Mouse (Mus musculus) regulatory T cell (primary cell): ENCODE data around the gene Ppp1ca.

Experiments used
- in situ Hi-C: fragments of 300-600 bp; cut with MboI, MseI; formaldehyde crosslinking; loops from one replicate; pipeline ENCODE4 v1.15.1; 2025; ENCODE audit warnings: high pct_unique_total_duplicates

The Ppp1ca gene

DNA sequence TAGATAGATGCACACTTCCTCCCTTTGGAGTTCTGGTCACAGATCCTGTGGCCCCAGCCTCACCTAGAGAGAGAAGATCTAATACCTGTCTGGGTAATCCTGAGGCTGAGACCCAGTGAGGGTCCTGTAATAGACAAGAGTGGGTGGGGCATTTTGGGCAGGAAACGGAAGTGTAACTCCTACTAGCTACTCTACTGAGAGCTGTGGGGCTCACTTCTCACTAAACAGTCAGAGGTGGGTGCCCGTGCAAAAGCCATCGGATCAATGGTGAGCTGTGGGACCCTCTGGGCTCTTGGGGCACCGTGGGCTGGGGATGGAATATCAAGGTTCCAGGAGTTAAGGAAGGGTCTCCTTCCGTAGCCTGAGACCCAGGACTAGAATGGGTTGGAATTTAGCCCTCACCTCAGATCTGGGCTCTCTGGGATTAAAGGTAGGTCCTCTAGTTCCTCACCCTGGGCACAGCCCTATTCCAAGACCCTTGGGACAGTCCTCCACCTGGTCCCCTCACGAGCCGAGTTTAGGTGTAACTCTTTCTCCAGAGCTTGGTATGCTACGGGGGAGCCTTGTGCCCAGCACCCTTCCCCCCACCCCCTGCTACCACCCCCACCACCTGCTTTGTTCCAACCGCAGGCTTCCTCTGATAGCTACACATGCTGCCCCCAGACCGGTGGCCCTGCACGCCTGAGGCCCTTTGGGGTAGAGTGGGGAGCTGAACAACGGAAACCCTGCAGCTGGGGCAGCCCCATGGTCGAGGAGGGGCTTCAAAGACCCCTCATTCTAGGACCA, 37.2 kb upstream of the Ppp1ca start:
- in situ Hi-C loops: loop anchor here (5.0 kb wide), 1 partner anchor 48 kb away; the partner anchor contains the start of gene Rad9a

GRCm38 (mm10) chr19:4155223-4156072, 36.4 kb upstream of the Ppp1ca start:
- in situ Hi-C loops: no loop called here

DNA sequence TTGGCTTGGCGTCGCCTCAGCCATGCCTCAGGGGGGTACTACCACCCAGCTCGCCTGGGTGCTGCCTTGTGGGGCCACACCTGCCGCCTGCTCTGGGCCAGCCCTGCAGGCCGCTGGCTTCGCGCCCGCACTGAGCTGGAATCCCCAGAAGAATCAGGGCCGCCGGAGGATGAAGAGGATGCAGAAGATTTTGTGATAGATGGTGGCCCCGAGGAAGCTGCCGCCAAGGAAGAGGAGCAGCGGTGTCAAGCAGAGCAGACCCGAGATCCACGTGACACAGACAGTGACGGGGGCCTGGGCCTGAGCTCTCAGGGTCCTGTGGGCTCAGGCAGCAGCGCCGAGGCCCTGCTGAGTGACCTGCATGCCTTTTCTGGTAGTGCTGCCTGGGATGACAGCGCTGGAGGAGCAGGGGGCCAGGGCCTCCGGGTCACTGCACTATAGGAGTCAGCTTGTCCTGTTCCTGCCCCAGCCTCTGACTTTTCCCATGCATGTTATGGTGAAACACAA, 35.7 kb upstream of the Ppp1ca start:
- in situ Hi-C loops: no loop called here

GRCm38 (mm10) chr19:4156771-4157170, 35.1 kb upstream of the Ppp1ca start:
- in situ Hi-C loops: no loop called here

DNA sequence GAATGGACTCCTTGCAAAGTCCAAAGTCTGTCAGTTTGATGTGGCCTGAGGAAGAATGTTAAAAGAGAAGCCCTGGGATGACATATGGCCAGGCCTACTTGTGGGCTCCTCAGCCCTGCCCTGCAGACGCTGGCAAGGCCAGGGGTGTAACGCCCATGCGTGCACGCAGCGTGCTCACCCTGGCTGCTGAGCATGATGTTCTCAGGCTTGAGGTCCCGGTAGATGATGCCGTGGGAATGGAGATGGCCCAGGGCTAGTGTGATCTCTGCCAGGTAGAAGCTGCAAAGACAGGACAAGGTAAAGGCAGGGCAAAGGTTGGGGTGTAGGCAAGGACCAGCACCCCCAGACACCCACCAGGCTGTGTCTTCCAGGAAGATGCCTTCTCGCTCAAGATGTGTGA, 32.8 kb upstream of the Ppp1ca start:
- in situ Hi-C loops: no loop called here

- in situ Hi-C loops: no loop called here
Observed at GRCm38 (mm10) chr19:4162646-4163542, 29.0 kb upstream of the Ppp1ca start, which contains the start of gene Rps6kb2. Rps6kb2 (minus strand) TSS chr19:4163354.

GRCm38 (mm10) chr19:4163543-4163887, 28.4 kb upstream of the Ppp1ca start:
- in situ Hi-C loops: no loop called here

- in situ Hi-C loops: no loop called here
Observed at GRCm38 (mm10) chr19:4164100-4164499, 27.8 kb upstream of the Ppp1ca start.

- in situ Hi-C loops: no loop called here
Observed at GRCm38 (mm10) chr19:4164721-4165120, 27.1 kb upstream of the Ppp1ca start.

DNA sequence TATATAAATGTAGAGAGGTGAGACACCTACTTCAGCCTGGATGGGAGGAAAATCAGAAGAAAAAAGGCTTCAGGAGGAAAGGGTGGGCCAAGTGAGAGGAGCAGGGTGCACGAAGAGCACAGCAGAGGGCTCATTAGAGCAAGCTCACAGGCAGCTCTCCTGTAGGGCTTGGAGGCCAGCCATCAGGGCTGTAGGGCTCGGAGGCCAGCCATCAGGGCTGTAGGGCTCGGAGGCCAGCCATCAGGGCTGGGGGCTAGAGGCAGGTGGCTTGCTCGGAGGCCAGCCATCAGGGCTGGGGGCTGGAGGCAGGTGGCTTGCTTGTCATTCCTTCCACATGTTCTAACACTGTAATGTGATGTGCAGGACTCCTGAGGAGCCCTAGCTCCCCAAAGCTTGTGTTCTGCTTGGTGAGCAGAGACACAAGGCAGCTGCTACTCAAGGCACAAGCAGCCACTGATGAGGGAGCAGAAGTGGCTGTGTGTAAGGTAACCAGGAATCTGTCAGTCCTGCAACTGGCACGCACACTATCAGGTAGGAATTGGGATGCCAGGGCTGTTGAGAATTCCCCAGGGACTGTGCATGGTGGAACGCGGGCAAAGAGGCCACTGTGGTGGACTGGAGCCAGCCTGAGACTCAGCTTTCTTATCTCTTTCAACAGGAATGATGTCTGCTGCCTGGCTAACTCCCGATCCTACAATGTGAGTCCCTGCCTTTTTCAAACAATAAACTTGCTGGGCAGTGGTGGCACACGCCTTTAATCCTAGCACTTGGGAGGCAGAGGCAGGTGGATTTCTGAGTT, 25.0 kb upstream of the Ppp1ca start:
- in situ Hi-C loops: no loop called here

- in situ Hi-C loops: no loop called here
Observed at GRCm38 (mm10) chr19:4169378-4169784, 22.5 kb upstream of the Ppp1ca start.

GRCm38 (mm10) chr19:4169810-4170209, 22.1 kb upstream of the Ppp1ca start:
- in situ Hi-C loops: loop anchor here (10.0 kb wide), 1 partner anchor 55 kb away; no protein-coding TSS in a partner anchor

DNA sequence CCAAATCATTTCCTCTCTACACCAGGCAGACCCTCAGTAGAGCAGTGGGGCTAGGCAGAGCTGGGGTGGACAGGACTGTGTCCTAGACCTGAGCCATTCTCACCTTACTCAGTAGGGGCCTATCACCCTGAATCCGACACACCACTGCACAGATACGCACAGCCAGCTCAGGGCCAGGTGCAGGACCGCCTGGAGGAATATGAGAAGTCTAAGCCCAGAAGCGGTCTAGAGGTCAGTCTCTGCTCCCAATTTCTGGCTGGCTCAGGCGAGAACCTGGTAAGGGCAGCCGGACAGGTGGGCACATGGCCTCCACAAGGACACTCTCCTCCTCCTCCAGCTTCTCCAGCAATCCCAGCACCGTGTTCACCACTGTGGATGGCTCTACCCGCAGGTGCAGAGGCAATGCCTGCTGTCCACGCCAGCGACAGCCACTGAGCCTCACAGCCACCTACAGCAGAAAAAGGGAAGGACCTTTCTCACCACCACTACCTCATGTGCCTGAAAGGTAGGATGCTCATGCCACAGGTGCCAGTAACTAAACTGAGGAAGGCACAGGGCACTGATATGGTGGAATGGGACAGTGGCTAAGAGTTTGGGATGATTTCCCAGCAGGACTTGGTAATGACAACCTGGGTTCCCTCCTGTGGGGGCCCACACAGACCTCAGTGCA, 21.0 kb upstream of the Ppp1ca start:
- in situ Hi-C loops: loop anchor here (10.0 kb wide), 1 partner anchor 56 kb away; no protein-coding TSS in a partner anchor

- in situ Hi-C loops: loop anchor here (10.0 kb wide), 1 partner anchor 57 kb away; no protein-coding TSS in a partner anchor
Observed at GRCm38 (mm10) chr19:4171393-4172290, 20.2 kb upstream of the Ppp1ca start.

GRCm38 (mm10) chr19:4172925-4173324, 18.9 kb upstream of the Ppp1ca start:
- in situ Hi-C loops: loop anchor here (10.0 kb wide), 1 partner anchor 58 kb away; no protein-coding TSS in a partner anchor

DNA sequence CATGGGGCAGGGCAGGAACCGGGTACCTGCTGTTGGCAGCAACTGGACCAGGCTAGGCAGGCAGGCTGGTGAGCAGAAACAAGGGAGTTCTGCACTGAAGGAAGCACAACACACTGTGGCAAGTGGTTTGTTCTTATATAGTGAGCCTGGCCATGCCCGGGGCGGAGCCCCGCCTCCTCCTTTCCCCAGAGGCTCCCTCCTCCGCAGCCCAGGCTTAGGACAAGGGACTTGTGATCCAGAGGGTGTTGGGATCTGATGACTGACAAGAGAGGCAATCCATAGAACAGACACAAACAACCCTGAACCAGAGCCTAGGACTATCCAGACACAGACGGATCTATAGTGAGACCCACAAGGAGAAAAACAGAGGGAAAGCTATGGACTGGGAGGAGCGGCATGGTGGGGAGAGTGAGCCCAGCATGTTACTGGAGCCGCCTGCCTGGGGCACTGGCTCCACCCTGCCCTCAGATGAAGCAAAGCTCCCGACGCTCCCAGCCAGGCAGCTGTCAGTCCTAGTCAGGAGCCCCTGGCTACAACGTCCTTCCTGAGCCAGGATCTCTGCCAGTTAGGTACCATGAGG, 16.4 kb upstream of the Ppp1ca start, which contains the start of gene Carns1:
Gene Carns1 (minus strand): TSS at position 112 of the 580 bp plus-strand sequence.
- in situ Hi-C loops: loop anchor here (10.0 kb wide), 1 partner anchor 61 kb away; no protein-coding TSS in a partner anchor

DNA sequence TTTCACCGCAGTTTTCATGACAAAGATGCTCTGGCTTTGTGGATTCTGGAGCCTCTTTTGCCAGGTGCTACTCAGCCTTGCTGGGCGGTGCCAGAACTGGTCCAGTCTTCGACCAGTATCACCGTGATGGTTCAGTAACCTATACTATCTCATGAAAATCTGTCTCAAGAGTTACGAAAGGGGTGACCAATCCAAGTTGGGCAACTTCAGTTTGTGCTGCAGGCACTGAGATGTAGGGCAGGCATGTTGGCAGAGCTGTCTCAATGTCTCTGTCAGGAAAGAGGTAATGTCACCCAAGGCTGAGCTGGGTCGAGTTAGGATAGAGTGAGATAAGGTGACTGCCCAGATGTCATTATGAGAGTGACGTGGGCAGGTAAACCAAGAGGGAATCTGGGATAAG, 11.5 kb upstream of the Ppp1ca start:
- in situ Hi-C loops: no loop called here

GRCm38 (mm10) chr19:4181892-4182291, 10.0 kb upstream of the Ppp1ca start:
- in situ Hi-C loops: no loop called here
